Mouse (Mus musculus) adrenal gland, adult 18-20 months (tissue): ENCODE data around the gene Itpripl2. TPM values are rescaled to one million over a fixed set of nuclear protein-coding genes. Genes with fewer than 3 reads are reported as not detected.
A peak's percentile ranks its signal among the peaks of the same experiment; 100 is the strongest.

Experiments used
- DNase-seq, 2 experiments: peaks; one replicate each; pipeline ENCODE4 v3.0.0; 2021 to 2022; ENCODE audit warnings: low spot score in 2 of 2
- long read RNA-seq, 2 experiments: library from polyadenylated mRNA; stranded (forward); transcript quantifications; one replicate each; pipeline ENCODE4 v2.0.0; 2021
- total RNA-seq, 2 experiments: library from RNA; stranded (reverse); gene quantifications; 1 replicate in 1 of 2; 2 replicates in 1 of 2; pipeline ENCODE4 v1.2.3; 2021

The Itpripl2 gene
- total RNA-seq: 10 to 100 TPM; 13.2 to 14.3 TPM
- long read RNA-seq, experiment 1, full-length matches to known transcripts: 4 of 4 reads
- long read RNA-seq, experiment 1, partial matches to known transcripts: 0 of 4 reads
- long read RNA-seq, experiment 1, other reads (novel, unspliced or antisense): 0 of 4 reads
- long read RNA-seq, experiment 2, full-length matches to known transcripts: 9 of 9 reads
- long read RNA-seq, experiment 2, partial matches to known transcripts: 0 of 9 reads
- long read RNA-seq, experiment 2, other reads (novel, unspliced or antisense): 0 of 9 reads

GRCm38 (mm10) chr7:118491431-118492147 is at the start of gene Itpripl2:
Gene Itpripl2, minus strand, starts transcription at chr7:118491975.
- peak; percentile 76 for DNase-seq

GRCm38 (mm10) chr7:118535076-118535475 is 43.3 kb upstream of the Itpripl2 start:
- DNase-seq: no peak

DNA sequence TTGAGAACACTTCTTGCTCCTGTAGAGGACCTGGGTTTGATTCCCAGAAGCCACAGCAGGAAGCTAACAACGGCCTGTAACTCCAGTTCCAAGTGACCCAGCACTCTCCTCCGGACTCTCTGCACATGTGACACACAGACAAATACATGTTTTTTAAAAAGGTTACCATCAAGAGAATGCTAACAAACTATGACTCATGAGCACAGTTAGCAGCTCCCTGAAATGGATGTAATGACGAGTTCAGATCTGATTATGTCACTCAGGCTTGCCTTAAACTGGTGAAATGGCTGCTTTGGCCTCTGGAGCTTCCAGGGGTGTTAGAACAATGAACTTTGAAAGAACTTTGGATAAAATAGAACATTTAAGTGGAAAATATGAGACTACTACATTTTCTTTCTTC is 42.6 kb upstream of the Itpripl2 start:
- DNase-seq: no peak

- peak; percentile 83 to 91 for DNase-seq
These were observed 41.4 kb upstream of the Itpripl2 start, which contains the start of gene Coq7 for GRCm38 (mm10) chr7:118533178-118533578. Gene Coq7, minus strand, starts transcription at chr7:118533356.

GRCm38 (mm10) chr7:118532519-118533177 is 40.9 kb upstream of the Itpripl2 start:
- DNase-seq: peak; percentile 96 to 97

DNA sequence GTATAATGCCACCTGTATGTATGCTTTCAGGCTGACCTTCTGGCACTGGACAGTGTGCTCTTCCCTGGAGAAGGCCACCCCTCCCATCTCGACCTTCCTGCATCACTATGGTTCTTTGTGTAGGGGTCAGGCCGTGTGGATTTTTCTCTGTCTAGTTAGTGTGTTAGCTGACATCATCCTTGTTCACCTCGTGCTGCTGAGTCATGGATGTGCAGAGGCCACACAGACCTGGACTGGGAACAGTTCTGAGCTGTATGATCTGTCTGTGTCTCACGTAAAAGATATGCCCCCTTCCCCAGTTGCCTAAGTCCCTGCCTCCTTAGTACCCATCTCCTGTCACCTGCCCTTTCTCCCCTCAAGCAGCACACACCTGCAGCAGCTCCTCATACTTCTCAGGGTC is 35.2 kb upstream of the Itpripl2 start:
- no peak for DNase-seq

GRCm38 (mm10) chr7:118522077-118522476 is 30.3 kb upstream of the Itpripl2 start:
- DNase-seq: no peak

DNA sequence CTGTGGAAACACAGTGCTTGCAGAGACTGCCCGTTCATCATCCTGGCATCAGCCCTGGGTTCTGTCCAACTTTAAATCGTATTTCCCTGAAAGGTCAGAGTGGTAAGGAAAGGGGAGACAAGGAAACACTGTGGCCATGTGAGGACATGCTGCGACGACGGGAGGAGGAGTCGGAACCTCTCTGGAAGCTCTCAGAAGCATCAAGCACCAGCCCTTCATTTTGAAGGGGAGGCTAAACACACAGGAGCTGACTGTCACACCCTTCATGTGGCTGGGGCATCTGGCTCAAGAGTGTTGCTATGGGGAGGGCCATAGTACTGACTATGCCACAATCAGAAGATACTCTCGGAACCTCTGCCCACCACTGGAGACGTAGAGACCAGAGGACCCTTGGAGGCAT is 27.9 kb upstream of the Itpripl2 start:
- no peak for DNase-seq

DNA sequence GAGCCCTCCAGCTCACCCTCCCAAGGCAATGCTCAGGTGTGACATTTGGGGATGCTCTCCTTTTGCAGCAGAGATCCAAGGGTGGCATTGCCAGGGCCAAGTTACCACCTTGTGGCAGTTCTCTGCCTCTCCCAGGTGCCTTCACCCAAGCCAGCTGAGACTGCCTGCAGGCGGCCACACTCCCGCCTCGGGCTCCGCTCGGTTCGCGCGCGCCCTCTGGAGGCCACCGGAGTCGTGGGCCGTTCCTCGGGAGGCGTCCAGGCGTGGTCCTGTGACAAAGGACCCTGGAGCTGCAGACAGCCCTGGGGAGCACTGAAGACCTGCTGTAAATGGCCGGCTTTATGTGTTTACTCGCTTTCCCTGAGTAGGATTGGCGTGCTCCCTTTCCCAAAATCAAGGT is 26.9 kb upstream of the Itpripl2 start:
- peak; percentile 83 to 87 for DNase-seq

- DNase-seq: no peak
These were observed 26.0 kb upstream of the Itpripl2 start for GRCm38 (mm10) chr7:118517819-118518218.

GRCm38 (mm10) chr7:118508556-118508955 is 16.8 kb upstream of the Itpripl2 start:
- DNase-seq: no peak

DNA sequence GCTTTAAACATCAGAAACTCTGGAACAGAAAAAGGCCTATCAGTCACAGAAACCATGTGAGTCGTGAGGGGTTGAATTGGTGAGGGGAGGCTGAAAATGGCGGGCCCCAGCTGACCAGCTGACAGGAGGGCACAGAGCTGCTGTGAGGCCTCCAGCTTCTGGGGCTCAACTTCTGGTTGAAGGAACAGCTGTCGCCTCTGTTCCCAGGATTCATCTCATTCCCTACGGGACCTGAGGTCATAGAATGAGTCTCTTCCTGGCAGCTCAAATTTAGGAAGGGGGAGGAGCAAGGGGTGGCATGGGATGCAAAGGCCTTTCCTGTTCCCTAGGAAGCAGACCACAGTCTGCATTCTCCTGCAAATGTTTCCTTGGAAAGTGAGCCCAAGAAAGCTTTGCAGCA is 12.1 kb upstream of the Itpripl2 start:
- no peak for DNase-seq

GRCm38 (mm10) chr7:118502333-118502732 is 10.6 kb upstream of the Itpripl2 start:
- DNase-seq: no peak

GRCm38 (mm10) chr7:118499784-118500435 is 8.1 kb upstream of the Itpripl2 start:
- no peak for DNase-seq

DNA sequence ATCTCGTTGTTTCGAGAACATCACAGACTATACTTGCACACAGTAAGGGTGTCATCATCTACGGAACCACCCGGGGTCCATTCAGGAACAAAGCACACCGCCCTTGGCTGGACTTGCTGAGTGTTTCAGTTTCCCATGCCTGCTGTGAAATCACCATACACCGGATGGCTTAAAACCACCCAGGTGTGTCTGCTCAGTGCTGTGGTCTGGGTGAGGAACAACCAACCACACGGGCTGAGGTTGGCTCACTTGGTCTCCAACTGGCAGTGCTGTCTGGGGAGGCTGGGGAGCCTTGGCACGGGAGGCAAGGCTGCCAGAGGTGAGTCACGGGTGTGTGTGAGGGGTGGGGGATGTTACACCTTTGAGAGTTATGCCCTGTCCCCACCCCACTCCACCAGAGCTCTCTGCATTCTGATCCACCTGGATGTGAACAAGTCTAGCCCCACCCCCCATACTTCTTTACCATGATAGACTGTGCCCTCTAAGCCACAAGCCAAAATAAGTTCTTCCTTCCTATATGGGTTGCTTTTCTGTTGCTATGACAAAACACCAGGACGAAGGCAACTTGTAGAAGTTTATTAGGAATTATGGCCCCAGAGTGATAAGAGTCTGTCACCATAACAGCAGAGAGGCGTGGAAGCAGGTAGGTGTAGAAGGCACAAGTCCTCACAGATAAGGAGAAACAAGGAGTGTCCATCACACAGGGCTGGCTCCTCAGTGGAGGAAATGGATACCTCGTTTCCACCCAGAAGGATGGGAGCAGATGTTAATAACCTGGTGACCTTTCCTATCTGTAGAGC is 7.4 kb upstream of the Itpripl2 start:
- DNase-seq: no peak

GRCm38 (mm10) chr7:118494892-118495579 is 3.3 kb upstream of the Itpripl2 start:
- DNase-seq: no peak

DNA sequence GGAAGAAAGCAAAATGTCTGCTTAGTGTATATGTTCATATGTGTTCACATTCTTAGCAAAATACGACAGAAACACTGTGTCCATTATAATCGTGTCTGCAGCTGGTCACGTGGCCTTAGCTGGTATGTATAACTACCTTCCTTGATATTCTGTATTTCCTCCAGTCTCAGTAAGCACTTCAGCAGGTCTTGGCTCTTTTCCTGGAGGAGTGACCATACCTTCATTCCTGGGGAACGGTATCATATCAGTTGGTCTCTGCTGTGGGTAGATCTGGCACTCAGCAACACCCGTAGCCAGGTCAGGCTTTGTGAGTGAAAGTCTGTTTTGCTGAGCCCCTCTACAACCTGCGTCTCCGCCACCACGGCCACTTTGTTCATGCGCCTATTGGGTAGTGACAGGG is 2.1 kb upstream of the Itpripl2 start:
- no peak for DNase-seq

DNA sequence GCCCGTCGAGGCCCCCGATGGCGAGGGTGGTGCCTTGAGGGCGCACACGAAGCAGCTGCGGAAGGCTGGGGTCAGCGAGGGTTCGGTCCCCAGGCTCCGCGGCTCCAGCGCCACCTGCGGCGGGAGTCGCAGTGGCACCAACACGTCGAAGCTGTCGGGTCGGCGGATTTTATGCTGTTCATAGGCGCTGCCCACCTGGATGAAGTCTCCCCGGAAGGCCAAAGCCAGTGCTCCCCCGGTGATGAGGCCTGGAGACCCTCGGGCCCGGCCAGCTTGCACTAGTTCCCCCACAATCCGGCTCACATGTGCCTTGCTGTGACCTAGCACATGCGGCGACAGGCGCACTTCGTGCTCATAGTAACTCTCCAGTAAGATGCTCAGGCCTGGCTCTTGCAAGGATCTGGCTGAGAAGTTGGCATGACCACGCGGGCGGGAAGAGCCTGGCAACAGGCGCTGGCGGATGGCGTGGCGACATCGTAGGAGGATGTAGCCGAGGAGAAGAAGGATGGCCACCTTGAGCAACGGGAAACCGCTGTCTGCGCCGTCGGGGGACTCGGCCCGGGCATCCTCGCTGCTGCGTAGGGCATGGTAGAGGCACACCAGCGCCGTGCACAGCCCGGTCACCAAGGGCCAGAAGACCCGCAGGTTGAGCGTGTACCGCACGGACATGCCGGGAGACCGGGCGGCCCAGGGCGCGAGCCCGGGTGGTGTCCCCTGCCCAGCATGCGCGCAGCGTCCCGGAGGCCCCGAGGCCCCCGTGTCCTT is 927 bp downstream of the Itpripl2 start:
- DNase-seq: peak in 1 of 2 experiments; percentile 62
